Mouse (Mus musculus): ENCODE results near the gene Gm14180. TPM values are rescaled to one million over a fixed set of nuclear protein-coding genes. Genes with fewer than 3 reads are reported as not detected.

Gene Gm14180
- polyA plus RNA-seq, 1 experiment from 2014 or later, result not detected

Other genes starting within 250 kb of the Gm14180 start
- 0.20 and 0.31 TPM in 2 replicates for gene Krt23, start 241.2 kb downstream of the Gm14180 start, polyA plus RNA-seq (2015; fragmentation: Nextera tagmentation; extraction: Ambion mirVana)
- gene Krt39, start 213.0 kb downstream of the Gm14180 start, polyA plus RNA-seq (2015; fragmentation: Nextera tagmentation; extraction: Ambion mirVana), result not detected in 2 replicates
- gene Krt40, start 191.1 kb downstream of the Gm14180 start, polyA plus RNA-seq (2015; fragmentation: Nextera tagmentation; extraction: Ambion mirVana), result not detected in 2 replicates
- gene Krtap3-3, start 183.4 kb downstream of the Gm14180 start, polyA plus RNA-seq (2015; fragmentation: Nextera tagmentation; extraction: Ambion mirVana), result not detected in 2 replicates
- not detected in 2 replicates for gene Krtap3-2, start 177.4 kb downstream of the Gm14180 start, polyA plus RNA-seq (2015; fragmentation: Nextera tagmentation; extraction: Ambion mirVana)
- not detected in 2 replicates for gene Gm11939, start 174.8 kb downstream of the Gm14180 start, polyA plus RNA-seq (2015; fragmentation: Nextera tagmentation; extraction: Ambion mirVana)
- gene Krtap3-1, start 167.7 kb downstream of the Gm14180 start, polyA plus RNA-seq (2015; fragmentation: Nextera tagmentation; extraction: Ambion mirVana), result not detected in 2 replicates
- not detected in 2 replicates for gene Krtap1-5, start 153.3 kb downstream of the Gm14180 start, polyA plus RNA-seq (2015; fragmentation: Nextera tagmentation; extraction: Ambion mirVana)
- gene Krtap1-4, start 150.6 kb downstream of the Gm14180 start, polyA plus RNA-seq (2015; fragmentation: Nextera tagmentation; extraction: Ambion mirVana), result not detected in 2 replicates
- gene Krtap1-3, start 143.0 kb downstream of the Gm14180 start, polyA plus RNA-seq (2015; fragmentation: Nextera tagmentation; extraction: Ambion mirVana), result not detected in 2 replicates
- not detected in 2 replicates for gene Krtap9-3, start 136.2 kb downstream of the Gm14180 start, polyA plus RNA-seq (2015; fragmentation: Nextera tagmentation; extraction: Ambion mirVana)
- not detected in 2 replicates for gene Gm11938, start 131.0 kb downstream of the Gm14180 start, polyA plus RNA-seq (2015; fragmentation: Nextera tagmentation; extraction: Ambion mirVana)
- gene Gm11937, start 124.1 kb downstream of the Gm14180 start, polyA plus RNA-seq (2015; fragmentation: Nextera tagmentation; extraction: Ambion mirVana), result not detected in 2 replicates
- gene Krtap2-4, start 119.4 kb downstream of the Gm14180 start, polyA plus RNA-seq (2015; fragmentation: Nextera tagmentation; extraction: Ambion mirVana), result not detected in 2 replicates
- gene Gm11562, start 113.9 kb downstream of the Gm14180 start, polyA plus RNA-seq (2015; fragmentation: Nextera tagmentation; extraction: Ambion mirVana), result not detected in 2 replicates
- gene Krtap4-1, start 106.1 kb downstream of the Gm14180 start, polyA plus RNA-seq (2015; fragmentation: Nextera tagmentation; extraction: Ambion mirVana), result not detected in 2 replicates
- gene Krtap4-2, start 99.2 kb downstream of the Gm14180 start, polyA plus RNA-seq (2015; fragmentation: Nextera tagmentation; extraction: Ambion mirVana), result not detected in 2 replicates
- gene Krtap4-7, start 90.2 kb downstream of the Gm14180 start, polyA plus RNA-seq (2015; fragmentation: Nextera tagmentation; extraction: Ambion mirVana), result not detected in 2 replicates
- not detected in 2 replicates for gene Gm11555, start 84.1 kb downstream of the Gm14180 start, polyA plus RNA-seq (2015; fragmentation: Nextera tagmentation; extraction: Ambion mirVana)
- not detected in 2 replicates for gene Gm11563, start 75.3 kb downstream of the Gm14180 start, polyA plus RNA-seq (2015; fragmentation: Nextera tagmentation; extraction: Ambion mirVana)
- gene Krtap4-6, start 68.3 kb downstream of the Gm14180 start, polyA plus RNA-seq (2015; fragmentation: Nextera tagmentation; extraction: Ambion mirVana), result not detected in 2 replicates
- gene Gm14190, start 43.5 kb downstream of the Gm14180 start, polyA plus RNA-seq (2015; fragmentation: Nextera tagmentation; extraction: Ambion mirVana), result not detected in 2 replicates
- not detected in 2 replicates for gene Gm11595, start 38.6 kb upstream of the Gm14180 start, polyA plus RNA-seq (2015; fragmentation: Nextera tagmentation; extraction: Ambion mirVana)
- not detected in 2 replicates for gene Krtap4-8, start 46.4 kb upstream of the Gm14180 start, polyA plus RNA-seq (2015; fragmentation: Nextera tagmentation; extraction: Ambion mirVana)
- gene Krtap4-9, start 50.9 kb upstream of the Gm14180 start, polyA plus RNA-seq (2015; fragmentation: Nextera tagmentation; extraction: Ambion mirVana), result not detected in 2 replicates
- gene Gm11596, start 59.2 kb upstream of the Gm14180 start, polyA plus RNA-seq (2015; fragmentation: Nextera tagmentation; extraction: Ambion mirVana), result not detected in 2 replicates
- gene Gm11569, start 64.6 kb upstream of the Gm14180 start, polyA plus RNA-seq (2015; fragmentation: Nextera tagmentation; extraction: Ambion mirVana), result not detected in 2 replicates
- not detected in 2 replicates for gene Gm11554, start 70.2 kb upstream of the Gm14180 start, polyA plus RNA-seq (2015; fragmentation: Nextera tagmentation; extraction: Ambion mirVana)
- gene Krtap4-13, start 75.6 kb upstream of the Gm14180 start, polyA plus RNA-seq (2015; fragmentation: Nextera tagmentation; extraction: Ambion mirVana), result not detected in 2 replicates
- gene Gm11564, start 81.4 kb upstream of the Gm14180 start, polyA plus RNA-seq (2015; fragmentation: Nextera tagmentation; extraction: Ambion mirVana), result not detected in 2 replicates
- gene 2300003K06Rik, start 103.8 kb upstream of the Gm14180 start, polyA plus RNA-seq (2015; fragmentation: Nextera tagmentation; extraction: Ambion mirVana), result not detected in 2 replicates
- not detected in 2 replicates for gene Krtap4-16, start 117.3 kb upstream of the Gm14180 start, polyA plus RNA-seq (2015; fragmentation: Nextera tagmentation; extraction: Ambion mirVana)
- gene Gm11568, start 123.6 kb upstream of the Gm14180 start, polyA plus RNA-seq (2015; fragmentation: Nextera tagmentation; extraction: Ambion mirVana), result not detected in 2 replicates
- not detected in 2 replicates for gene Gm11559, start 130.2 kb upstream of the Gm14180 start, polyA plus RNA-seq (2015; fragmentation: Nextera tagmentation; extraction: Ambion mirVana)
- not detected in 2 replicates for gene Krtap9-1, start 139.1 kb upstream of the Gm14180 start, polyA plus RNA-seq (2015; fragmentation: Nextera tagmentation; extraction: Ambion mirVana)
- gene Gm11567, start 144.9 kb upstream of the Gm14180 start, polyA plus RNA-seq (2015; fragmentation: Nextera tagmentation; extraction: Ambion mirVana), result not detected in 2 replicates
- gene Krtap31-1, start 173.6 kb upstream of the Gm14180 start, polyA plus RNA-seq (2015; fragmentation: Nextera tagmentation; extraction: Ambion mirVana), result not detected in 2 replicates
- not detected in 2 replicates for gene Gm11565, start 180.5 kb upstream of the Gm14180 start, polyA plus RNA-seq (2015; fragmentation: Nextera tagmentation; extraction: Ambion mirVana)
- not detected in 2 replicates for gene Krtap31-2, start 202.0 kb upstream of the Gm14180 start, polyA plus RNA-seq (2015; fragmentation: Nextera tagmentation; extraction: Ambion mirVana)
- not detected in 2 replicates for gene Krtap9-5, start 214.2 kb upstream of the Gm14180 start, polyA plus RNA-seq (2015; fragmentation: Nextera tagmentation; extraction: Ambion mirVana)
- gene Krtap29-1, start 244.8 kb upstream of the Gm14180 start, polyA plus RNA-seq (2015; fragmentation: Nextera tagmentation; extraction: Ambion mirVana), result not detected in 2 replicates